Mouse (Mus musculus) G1E (cell line): ENCODE measurements around the gene Plekhm2. TPM values are rescaled to one million over a fixed set of nuclear protein-coding genes. Genes with fewer than 3 reads are reported as not detected.

ENCODE experiments used
- ATAC-seq: 2 replicates; pipeline ENCODE4 v1.8.0; 2016; ENCODE audit warnings: mild to moderate bottlenecking; ENCODE audit not compliant: insufficient number of reproducible peaks, poor library complexity, low FRiP score, severe bottlenecking; ENCODE audit errors: extremely low read depth
- DNase-seq: peaks from one replicate; pipeline ENCODE4 v3.0.0; 2012; ENCODE audit warnings: low spot score
- H3K27me3 ChIP-seq: 2 replicates; pipeline ENCODE4 v1.6.1; 2012; ENCODE audit warnings: mild to moderate bottlenecking, low read length, inconsistent platforms; ENCODE audit not compliant: insufficient read depth
- H3K36me3 ChIP-seq: replicated peaks from 2 replicates; pipeline ENCODE3; 2012; ENCODE audit warnings: mild to moderate bottlenecking, inconsistent platforms
- H3K4me1 ChIP-seq: 2 replicates; pipeline ENCODE4 v1.6.1; 2012; ENCODE audit warnings: low read depth, low read length, inconsistent platforms, mixed read lengths; ENCODE audit not compliant: insufficient read depth
- H3K4me3 ChIP-seq: 2 replicates; pipeline ENCODE4 v1.5.1; 2012; ENCODE audit warnings: low read depth, mild to moderate bottlenecking, inconsistent platforms, low read length, moderate library complexity, mixed read lengths
- H3K9me3 ChIP-seq: replicated peaks from 2 replicates; pipeline ENCODE4 v1.6.1; 2012; ENCODE audit warnings: inconsistent platforms
- CTCF ChIP-seq: IDR thresholded peaks from 2 replicates; pipeline ENCODE4 v1.5.1; 2012; ENCODE audit warnings: low read depth, low read length, inconsistent platforms, mixed read lengths
- GATA1 ChIP-seq: IDR thresholded peaks from 2 replicates; pipeline ENCODE4 v1.6.1; 2012; ENCODE audit warnings: borderline replicate concordance, low read length, inconsistent platforms, mixed read lengths
- GATA2 ChIP-seq: IDR thresholded peaks from 2 replicates; pipeline ENCODE4 v1.6.1; 2012; ENCODE audit warnings: low read depth, low read length, inconsistent platforms, borderline replicate concordance
- POLR2AphosphoS5 ChIP-seq: IDR thresholded peaks from 2 replicates; pipeline ENCODE4 v1.6.1; 2012; ENCODE audit warnings: low read depth, low read length, inconsistent platforms; ENCODE audit not compliant: insufficient replicate concordance
- TAL1 ChIP-seq: conservative IDR thresholded peaks from 2 replicates; pipeline ENCODE4 v1.6.1; 2012; ENCODE audit warnings: low read depth, low read length, inconsistent platforms, mixed read lengths
- polyA plus RNA-seq: library from polyadenylated mRNA; stranded (reverse); fragments of >175 nt; gene quantifications from 2 replicates; pipeline ENCODE4 v1.2.3, GENCODE M21; 2012
- total RNA-seq, 2 experiments: library from RNA; stranded (forward) in 1 of 2; stranded (reverse) in 1 of 2; fragments of 200-1000 nt in 1 of 2; fragments of >200 nt in 1 of 2; fragmentation: Nextera tagmentation in 1 of 2; gene quantifications; 2 replicates each; pipeline ENCODE4 v1.2.3; 2014 to 2017

The Plekhm2 gene
- total RNA-seq (2014; fragmentation: Nextera tagmentation) (20.2 and 29.0 TPM in 2 replicates), total RNA-seq (2017) (7.5 and 8.3 TPM in 2 replicates), polyA plus RNA-seq (20.0 and 21.5 TPM in 2 replicates)

DNA sequence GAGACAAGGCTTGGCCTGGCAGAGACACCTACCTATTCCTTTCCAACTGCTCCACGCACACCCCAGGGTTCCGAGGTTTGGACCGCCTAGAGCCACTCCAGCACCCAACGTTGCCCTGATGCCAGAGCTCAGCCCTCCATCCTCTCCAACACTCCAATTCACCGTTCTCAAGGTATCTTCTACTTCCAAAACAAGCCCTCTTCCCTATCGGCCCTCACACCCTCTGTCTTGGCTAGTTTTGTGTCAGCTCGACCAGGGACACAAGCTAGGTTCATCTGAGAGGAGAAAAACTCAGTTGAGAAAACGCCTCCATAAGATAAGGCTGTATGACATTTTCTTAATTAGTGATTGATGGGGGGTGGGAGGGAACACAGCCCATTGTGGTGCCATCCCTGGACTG lies at the start of gene Plekhm2:
Gene Plekhm2 (minus strand): TSS at position 101 of the 400 bp plus-strand sequence.
- DNase-seq (no peak), ATAC-seq (no peak)
- TF ChIP-seq CTCF (no peak), TAL1 (no peak)
- Histone ChIP-seq H3K27me3 (peaks cover 2% of the 10 kb centered on the region), H3K9me3 (no peaks in the 10 kb centered on the region), H3K4me3 (peak within 1 kb of the TSS; percentile 81), H3K4me1 (peaks cover 28% of the 10 kb centered on the region), H3K36me3 (peaks cover 21% of the 10 kb centered on the region)

DNA sequence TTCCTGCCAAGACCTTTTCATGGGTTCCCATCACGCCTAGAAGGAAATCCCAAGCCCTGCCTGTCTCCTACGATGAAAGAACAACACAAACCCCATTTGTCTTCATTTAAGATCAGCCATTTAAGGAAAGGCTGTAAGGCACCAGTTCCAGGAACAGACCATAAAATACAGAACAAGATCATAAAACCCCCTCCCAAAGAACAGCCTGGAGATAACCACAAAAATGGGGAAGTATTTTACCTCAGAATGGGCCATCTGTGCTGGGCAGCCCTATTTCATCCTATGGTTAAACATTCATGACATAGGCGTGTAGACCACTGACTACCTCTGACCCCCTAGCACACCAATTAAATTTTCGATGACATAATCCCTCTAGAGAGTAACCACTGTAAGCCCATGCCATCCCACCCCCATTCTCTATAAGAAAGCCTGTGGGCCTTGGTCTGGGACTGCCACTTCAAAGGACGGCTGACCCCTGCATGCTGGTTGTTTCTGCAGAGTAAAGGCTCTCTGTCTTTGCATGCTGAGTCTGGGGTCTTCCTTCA lies 49.0 kb upstream of the Plekhm2 start:
- peaks cover 84% of the 10 kb centered on the region for H3K36me3 ChIP-seq
- ATAC-seq (peak; percentile 65), DNase-seq (peak; percentile 43)
- peak overlapping the region; percentile 41; the same call in 1 of the 2 replicates for H3K4me3 ChIP-seq
- H3K9me3 ChIP-seq, result no peaks in the 10 kb centered on the region
- H3K27me3 ChIP-seq, result no peaks in the 10 kb centered on the region
- TF ChIP-seq CTCF, result no peak
- TF ChIP-seq POLR2AphosphoS5, result no peak
- peak; percentile 20; the same call in 1 of the 2 replicates for TF ChIP-seq TAL1
- peaks cover 68% of the 10 kb centered on the region for H3K4me1 ChIP-seq

DNA sequence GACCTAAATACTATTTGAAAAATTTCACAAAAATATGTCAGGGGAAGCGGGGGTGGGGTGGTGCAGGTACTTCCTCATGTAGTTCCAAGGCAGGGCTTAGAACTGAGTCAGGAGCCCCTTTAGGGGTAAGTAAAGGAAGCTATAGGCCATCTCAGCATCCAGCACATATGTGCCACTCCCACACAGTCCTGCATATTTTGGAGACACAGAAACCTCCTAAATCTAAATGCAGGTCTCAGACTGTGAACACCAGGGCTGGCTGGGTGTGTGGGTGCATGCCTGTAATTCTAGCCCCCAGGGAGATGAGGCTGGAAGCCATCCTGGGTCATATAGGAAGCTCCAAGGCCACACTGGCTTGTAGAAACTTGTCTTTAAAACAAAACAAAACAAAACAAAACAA lies 46.6 kb upstream of the Plekhm2 start:
- no peak for ATAC-seq
- Histone ChIP-seq H3K9me3 (no peaks in the 10 kb centered on the region), H3K4me3 (no peak overlapping the region), H3K4me1 (peaks cover 52% of the 10 kb centered on the region), H3K27me3 (no peaks in the 10 kb centered on the region), H3K36me3 (peaks cover 87% of the 10 kb centered on the region)
- DNase-seq, result no peak
- no peak for TF ChIP-seq TAL1
- TF ChIP-seq GATA2, result no peak
- TF ChIP-seq CTCF, result no peak
- TF ChIP-seq GATA1, result no peak
- no peak for TF ChIP-seq POLR2AphosphoS5

DNA sequence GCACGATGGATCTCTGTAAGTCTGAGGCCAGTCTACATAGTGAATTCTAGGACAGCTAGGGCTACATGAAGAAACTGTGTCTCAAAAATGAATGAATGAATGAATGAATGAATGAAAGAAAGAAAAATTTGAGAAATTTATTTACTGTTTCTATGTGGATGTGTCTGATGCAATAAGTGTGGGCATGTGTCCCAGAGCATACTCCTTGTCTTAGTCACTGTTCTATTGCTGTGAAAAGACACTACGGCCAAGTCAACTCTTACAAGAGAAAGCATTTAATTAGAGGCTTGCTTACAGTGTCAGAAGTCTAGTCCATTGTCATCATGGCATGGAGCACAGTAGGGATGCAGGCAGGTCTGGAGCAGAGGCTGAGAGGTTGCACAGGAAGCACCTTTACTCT lies 44.3 kb upstream of the Plekhm2 start:
- Histone ChIP-seq H3K9me3 (no peaks in the 10 kb centered on the region), H3K36me3 (peaks cover 92% of the 10 kb centered on the region), H3K27me3 (no peaks in the 10 kb centered on the region), H3K4me3 (no peak overlapping the region), H3K4me1 (peaks cover 31% of the 10 kb centered on the region)
- DNase-seq, result no peak
- TF ChIP-seq CTCF, result no peak
- TF ChIP-seq POLR2AphosphoS5, result no peak
- no peak for TF ChIP-seq GATA2
- no peak for TF ChIP-seq GATA1
- no peak for TF ChIP-seq TAL1
- no peak for ATAC-seq

DNA sequence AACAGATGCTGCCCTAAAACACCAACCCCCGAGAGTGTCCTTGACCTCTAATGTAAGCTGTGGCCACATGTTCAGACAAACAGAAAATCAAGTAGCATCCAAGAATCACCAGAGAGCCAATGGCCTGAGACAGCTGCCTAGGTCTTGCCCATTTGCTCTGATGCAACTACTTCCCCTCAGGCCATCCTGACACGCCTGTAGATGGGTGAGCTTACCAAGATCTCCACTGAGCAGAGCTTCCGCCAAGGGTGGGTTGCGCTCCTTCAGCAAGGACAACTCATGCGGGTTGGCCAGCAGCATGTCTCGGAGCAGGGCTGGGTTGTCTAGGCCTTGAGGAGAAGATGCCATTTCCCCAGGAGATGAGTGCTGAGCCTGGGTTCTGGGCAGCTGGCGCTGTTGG lies 43.3 kb upstream of the Plekhm2 start:
- Histone ChIP-seq H3K9me3 (no peaks in the 10 kb centered on the region), H3K4me3 (no peak overlapping the region), H3K36me3 (peaks cover 95% of the 10 kb centered on the region), H3K27me3 (no peaks in the 10 kb centered on the region), H3K4me1 (peaks cover 22% of the 10 kb centered on the region)
- ATAC-seq, result no peak
- DNase-seq, result no peak
- TF ChIP-seq GATA1 (no peak), POLR2AphosphoS5 (no peak), CTCF (no peak), TAL1 (no peak), GATA2 (no peak)

DNA sequence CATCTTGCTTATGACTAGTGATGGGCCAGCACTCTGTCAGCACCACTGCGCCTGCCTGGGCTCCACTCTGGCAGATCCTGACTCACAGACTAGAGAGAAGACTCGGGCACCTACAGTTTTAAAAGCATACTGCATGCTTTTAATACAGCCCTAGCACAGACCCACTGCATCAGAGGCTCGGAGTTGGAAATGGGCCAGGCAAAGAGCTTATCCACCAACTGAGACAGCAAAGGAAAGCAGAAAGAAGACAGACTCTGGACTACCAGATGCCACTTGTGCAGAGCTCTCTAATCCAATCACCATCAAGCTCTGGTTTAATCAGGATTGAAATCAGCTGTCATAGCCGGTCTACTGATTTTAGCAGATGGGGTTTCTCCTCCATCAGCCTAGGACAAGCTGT lies 40.6 kb upstream of the Plekhm2 start:
- no peak for ATAC-seq
- TF ChIP-seq GATA2 (no peak), TAL1 (no peak), POLR2AphosphoS5 (no peak), GATA1 (no peak), CTCF (no peak)
- H3K36me3 ChIP-seq, result peaks cover 97% of the 10 kb centered on the region

More for the DNA sequence above, 40.6 kb upstream of the Plekhm2 start:
- DNase-seq, result no peak
- H3K4me3 ChIP-seq, result no peak overlapping the region
- no peaks in the 10 kb centered on the region for H3K27me3 ChIP-seq
- peaks cover 3% of the 10 kb centered on the region for H3K4me1 ChIP-seq
- no peaks in the 10 kb centered on the region for H3K9me3 ChIP-seq
